Mouse (Mus musculus) olfactory bulb, adult 2 months (tissue): ENCODE data around the gene AU018091. TPM values are rescaled to one million over a fixed set of nuclear protein-coding genes. Genes with fewer than 3 reads are reported as not detected.
"Not testable (repeated sequence)": the region's sequence is repeated elsewhere in the genome, so short reads cannot be mapped to it uniquely, and the experiment has no call there.

Experiments
- H3K27ac ChIP-seq: fragments of 200-500 bp; 2 replicates; pipeline ENCODE4 v1.5.1; 2012; ENCODE audit warnings: low read depth, low read length; ENCODE audit not compliant: insufficient read depth
- H3K4me1 ChIP-seq: fragments of 200-500 bp; 2 replicates; pipeline ENCODE4 v1.6.1; 2012; ENCODE audit warnings: low read length; ENCODE audit not compliant: control insufficient read depth, insufficient read depth
- H3K4me3 ChIP-seq: fragments of 200-500 bp; 2 replicates; pipeline ENCODE4 v1.5.1; 2012; ENCODE audit warnings: mild to moderate bottlenecking, low read depth, low read length, moderate library complexity; ENCODE audit not compliant: insufficient read depth
- CTCF ChIP-seq: fragments of 200-500 bp; IDR thresholded peaks from 2 replicates; pipeline ENCODE4 v1.5.1; 2012; ENCODE audit warnings: low read depth, mild to moderate bottlenecking, low read length, moderate library complexity; ENCODE audit not compliant: insufficient read depth
- POLR2A ChIP-seq: fragments of 200-500 bp; IDR thresholded peaks from 2 replicates; pipeline ENCODE4 v1.6.1; 2012; ENCODE audit warnings: mild to moderate bottlenecking, low read depth, low read length, moderate library complexity; ENCODE audit not compliant: insufficient read depth
- WGBS: fragments of 180-500 bp; shearing (Covaris S2); methylation state at CpG from one replicate; pipeline ENCODE4 v1.1.7; 2018; 5-methylcytosine and 5-hydroxymethylcytosine counted together
- polyA plus RNA-seq: library from polyadenylated mRNA; stranded (reverse); fragments of >200 nt; gene quantifications from 2 replicates; pipeline ENCODE4 v1.2.4, GENCODE M21; 2012; ENCODE audit warnings: low replicate concordance; ENCODE audit not compliant: missing spikeins, insufficient read depth, insufficient read length

AU018091 gene
- polyA plus RNA-seq, 1 experiment: not detected

DNA sequence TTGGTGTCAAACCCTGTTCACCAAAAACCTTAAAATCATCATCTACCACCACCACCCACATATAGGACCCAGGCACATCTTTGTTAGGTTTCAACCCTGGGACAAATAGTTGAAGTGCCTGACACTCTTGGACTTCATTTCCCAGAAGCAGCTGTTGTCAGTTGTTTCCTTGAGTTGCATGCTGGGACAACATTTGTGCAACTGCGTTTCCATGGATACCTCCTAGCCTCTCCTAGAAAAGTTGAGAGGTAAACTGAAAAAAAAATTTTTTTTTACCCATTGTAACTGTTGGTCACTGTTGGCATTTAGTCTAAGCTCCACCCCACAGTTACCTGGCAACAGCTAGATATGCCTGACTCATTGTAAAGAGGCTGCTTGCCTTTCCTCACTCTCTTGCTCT lies 34.3 kb downstream of the AU018091 start:
- 63% methylated on average over 1 of the region's 1 CpGs for WGBS
- no peak overlapping the region for H3K4me3 ChIP-seq
- TF ChIP-seq POLR2A (no peak), CTCF (no peak)
- H3K4me1 ChIP-seq: no peaks in the 10 kb centered on the region
- no peak overlapping the region for H3K27ac ChIP-seq

DNA sequence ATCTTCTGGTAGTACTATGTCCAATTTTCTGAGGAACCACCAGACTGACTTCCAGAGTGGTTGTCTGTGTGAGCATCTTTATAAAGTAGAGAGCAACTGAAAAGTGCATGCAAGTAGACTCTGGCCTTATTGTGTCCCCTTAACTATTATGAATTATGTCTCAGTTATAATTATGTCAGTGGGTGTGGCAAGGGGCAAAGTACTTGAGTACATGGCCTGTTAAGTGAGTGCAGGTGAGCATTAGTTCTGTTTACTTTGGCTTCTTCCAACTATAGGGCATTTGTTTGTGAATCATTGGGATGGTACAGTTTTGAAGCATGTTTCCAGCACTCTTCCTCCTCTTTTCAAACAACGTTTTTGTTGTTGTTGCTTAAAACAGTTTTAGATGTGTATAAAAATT lies 38.7 kb downstream of the AU018091 start:
- 70% methylated on average over 1 of the region's 1 CpGs for WGBS
- no peaks in the 10 kb centered on the region for H3K4me1 ChIP-seq
- H3K4me3 ChIP-seq: no peak overlapping the region
- TF ChIP-seq CTCF: no peak
- no peak for TF ChIP-seq POLR2A
- H3K27ac ChIP-seq: no peak overlapping the region

DNA sequence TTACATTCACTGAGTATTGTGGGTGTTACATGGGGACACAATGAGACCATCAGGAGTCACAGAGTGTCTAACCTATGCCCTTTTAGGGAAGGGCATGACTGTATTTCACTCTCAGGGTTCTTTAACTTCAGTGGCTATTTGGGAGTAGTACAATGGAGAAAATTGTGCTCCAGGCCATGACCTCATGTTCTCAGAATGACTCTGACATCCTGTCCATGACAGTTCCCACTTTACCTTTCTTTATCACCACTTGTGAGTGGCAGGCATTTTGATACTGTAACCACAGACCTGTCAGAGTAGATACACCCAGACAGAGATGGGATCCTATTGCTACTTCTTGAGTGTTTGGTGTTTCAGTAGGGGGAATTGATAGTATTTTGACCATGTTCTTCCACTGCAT lies 40.4 kb downstream of the AU018091 start:
- H3K27ac ChIP-seq, H3K4me1 ChIP-seq, H3K4me3 ChIP-seq: not testable (repeated sequence)

DNA sequence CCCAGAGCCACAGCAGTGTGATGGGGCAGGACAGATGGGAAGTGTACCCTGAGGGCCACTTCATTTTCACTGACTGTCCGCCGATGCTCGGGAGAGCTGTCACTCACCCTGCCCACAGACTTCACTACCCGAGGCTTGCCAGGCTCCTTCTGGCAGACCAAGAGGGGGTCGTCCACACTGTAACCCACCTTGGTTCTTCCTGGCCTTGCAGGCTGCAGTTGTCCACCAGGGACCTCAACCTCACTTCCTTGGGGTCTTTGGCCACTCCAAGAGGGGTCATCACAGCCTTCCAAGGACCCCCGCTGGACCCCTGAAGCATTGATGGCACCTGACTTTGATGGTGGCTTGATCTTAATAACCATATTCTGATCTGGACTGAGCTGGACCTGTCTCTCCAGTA lies 57.8 kb downstream of the AU018091 start:
- no CpG with 5 or more reads among the region's 6 CpGs for WGBS
- H3K4me3 ChIP-seq, H3K4me1 ChIP-seq, H3K27ac ChIP-seq: not testable (repeated sequence)

DNA sequence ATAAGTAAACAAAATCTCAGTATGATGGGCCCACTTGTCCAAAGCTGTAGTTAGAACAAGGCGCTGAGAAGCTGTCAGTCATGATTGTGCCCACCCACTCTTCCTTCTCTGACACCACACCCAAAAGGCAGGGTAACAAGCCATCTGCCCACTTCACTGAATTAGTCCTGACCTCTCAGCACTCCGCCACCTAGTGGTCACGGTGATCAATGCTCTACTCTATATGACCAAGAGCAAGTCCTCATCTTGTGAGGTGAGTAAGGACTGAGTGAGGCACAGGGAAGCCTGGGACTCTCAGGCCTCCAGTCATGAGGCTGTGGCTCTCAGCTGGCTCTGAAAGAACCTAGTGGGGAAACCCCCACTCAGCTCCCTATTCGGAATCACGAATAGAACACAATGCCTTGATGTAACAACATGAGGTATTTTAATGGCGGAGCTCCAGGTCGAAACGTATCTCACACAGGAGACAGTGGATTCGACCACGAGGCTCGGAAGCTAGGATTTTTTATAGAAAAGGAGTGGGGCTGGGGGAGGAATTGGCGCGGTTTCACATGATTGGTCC lies 62.4 kb downstream of the AU018091 start:
- H3K4me1 ChIP-seq, H3K27ac ChIP-seq, H3K4me3 ChIP-seq: not testable (repeated sequence)
- WGBS: 66% methylated on average over 13 of the region's 13 CpGs

Other genes starting within 250 kb of the AU018091 start
- not detected in 2 replicates for gene Nlrp12, start 80.5 kb upstream of the AU018091 start, polyA plus RNA-seq
- gene Myadm, start 119.9 kb upstream of the AU018091 start, polyA plus RNA-seq: not detected in 2 replicates
- not detected in 2 replicates for gene Prkcg, start 120.0 kb upstream of the AU018091 start, polyA plus RNA-seq
- gene Cacng7, start 163.8 kb upstream of the AU018091 start, polyA plus RNA-seq: not detected in 2 replicates
- not detected in 2 replicates for gene Cacng8, start 221.5 kb upstream of the AU018091 start, polyA plus RNA-seq